Mouse (Mus musculus) spleen, adult 12 weeks (tissue): Measurements from ENCODE around the gene Nmi.
"Not testable (repeated sequence)": the region's sequence is repeated elsewhere in the genome, so short reads cannot be mapped to it uniquely, and the experiment has no call there.

Experiments
- DNase-seq: peaks from one replicate; pipeline ENCODE4 v3.0.0; 2022; ENCODE audit warnings: low spot score

The Nmi gene

DNA sequence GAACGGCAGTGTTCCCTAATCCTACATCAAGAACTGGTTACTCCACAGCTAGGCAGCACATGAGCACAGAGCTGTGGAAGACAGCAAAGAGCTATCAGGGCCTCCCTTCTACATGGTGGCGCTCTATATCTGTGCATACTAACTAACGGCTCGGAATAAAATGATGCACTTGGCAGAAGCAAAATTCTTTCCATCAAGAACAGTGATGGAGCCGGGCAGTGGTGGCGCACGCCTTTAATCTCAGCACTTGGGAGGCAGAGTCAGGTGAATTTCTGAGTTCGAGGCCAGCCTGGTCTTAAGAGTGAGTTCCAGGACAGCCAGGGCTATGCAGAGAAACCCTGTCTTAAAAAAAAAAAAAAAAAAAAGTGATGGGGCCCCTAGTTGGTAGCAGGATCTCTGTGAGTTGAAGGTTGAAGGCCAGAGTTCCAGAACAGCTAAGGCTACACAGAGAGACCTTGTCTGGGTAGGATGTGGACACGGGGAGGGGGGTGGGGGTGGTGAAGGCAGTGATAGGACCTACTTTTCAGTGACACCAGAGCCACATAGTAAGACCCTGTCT, at the start of gene Nmi:
Gene Nmi (minus strand): TSS at position 85 of the 559 bp plus-strand sequence.
- no peak for DNase-seq

DNA sequence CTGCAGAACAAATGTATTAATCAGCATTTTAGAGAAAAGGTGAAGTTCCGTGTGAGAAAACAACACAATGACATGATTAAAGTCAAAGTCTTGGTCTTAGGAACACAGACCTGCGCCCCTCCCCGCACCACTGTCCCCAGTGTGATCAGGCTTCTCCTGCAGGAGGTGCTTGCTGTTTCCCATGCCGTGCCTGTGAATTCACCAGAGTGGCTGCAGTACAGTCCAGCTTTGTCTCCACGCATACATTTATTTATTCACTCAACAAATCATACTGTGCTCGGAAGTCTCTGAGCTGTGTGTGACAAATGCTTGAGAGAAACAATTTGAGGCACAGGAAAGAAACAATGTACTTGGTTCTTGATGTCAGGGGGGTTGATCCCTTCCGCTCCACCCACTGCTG, 43.1 kb upstream of the Nmi start:
- no peak for DNase-seq

DNA sequence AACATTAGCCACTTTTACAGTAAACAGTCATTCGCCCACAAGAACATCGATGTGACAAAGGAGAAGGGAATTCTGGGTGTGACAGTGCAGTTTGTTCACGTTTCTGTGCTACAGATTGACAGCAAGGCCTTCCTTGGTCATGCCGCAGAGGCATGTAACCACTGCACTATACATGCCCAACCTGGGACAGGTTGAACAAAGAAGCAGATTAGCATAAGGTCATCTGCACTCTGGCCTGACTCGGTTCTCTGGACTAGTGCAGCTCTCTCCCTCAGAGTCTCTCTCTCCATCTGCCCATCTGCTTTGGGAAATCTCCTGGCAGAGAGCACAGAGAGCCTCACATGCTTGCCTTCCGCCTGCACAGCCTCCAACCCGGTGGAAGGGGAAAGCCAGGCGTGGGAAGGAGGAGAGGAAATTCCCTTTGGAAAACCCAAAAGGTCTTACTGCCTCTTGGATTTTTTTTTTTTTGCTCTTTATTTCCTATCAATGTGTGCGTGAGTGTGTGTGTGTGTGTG, 40.1 kb upstream of the Nmi start:
- no peak for DNase-seq

DNA sequence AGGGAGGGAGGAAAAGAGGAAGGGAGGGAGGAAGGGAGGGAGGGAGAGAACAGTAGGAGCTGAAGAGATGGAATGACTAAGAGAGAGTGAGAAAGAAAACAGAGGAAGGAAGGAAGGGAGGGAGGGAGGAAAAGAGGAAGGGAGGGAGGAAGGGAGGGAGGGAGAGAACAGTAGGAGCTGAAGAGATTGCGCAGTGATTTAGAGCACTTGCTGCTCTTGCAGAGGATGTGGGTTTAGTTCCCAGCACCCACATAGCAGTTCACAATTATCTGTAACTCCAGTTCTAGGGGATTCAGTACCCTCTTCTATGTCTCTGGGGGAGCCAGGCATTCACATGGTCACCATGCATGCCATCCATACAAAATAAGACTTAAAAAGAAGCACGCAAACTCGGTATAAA, 38.5 kb upstream of the Nmi start:
- not testable (repeated sequence) for DNase-seq

DNA sequence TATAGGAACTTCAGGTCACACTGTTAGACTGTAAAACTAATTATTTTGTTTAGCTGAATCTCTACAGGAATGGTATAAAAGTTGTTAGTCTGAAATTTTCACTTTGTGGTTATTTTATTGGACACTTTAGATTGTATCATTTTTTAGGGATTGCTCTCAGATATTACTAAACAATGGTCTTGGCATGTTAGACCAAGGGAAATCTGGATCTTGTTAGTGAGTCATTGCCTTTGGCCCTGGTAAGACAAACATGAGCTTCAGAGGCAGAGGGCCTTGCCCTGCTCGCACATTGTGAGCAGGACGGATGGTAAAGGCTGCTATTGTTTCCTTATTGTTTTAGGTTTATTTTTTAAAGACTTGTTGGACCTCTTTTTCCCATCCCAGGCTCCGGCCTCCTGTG, 33.1 kb upstream of the Nmi start:
- DNase-seq: no peak

DNA sequence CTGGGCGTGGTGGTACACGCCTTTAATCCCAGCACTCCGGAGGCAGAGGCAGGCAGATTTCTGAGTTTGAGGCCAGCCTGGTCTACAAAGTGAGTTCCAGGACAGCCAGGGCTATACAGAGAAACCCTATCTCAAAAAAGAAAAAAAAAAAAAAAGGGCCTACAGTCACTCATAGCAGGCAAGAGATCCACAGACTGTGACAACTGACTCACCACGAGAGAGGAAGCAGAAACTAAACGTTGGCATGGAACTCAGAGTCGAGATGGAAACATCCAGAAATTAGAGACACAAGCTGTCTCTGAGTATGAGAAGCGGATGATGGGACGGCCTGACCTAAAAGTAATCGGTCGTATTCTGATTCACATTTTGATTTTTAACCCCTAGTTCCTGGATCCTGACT, 29.0 kb upstream of the Nmi start:
- not testable (repeated sequence) for DNase-seq

DNA sequence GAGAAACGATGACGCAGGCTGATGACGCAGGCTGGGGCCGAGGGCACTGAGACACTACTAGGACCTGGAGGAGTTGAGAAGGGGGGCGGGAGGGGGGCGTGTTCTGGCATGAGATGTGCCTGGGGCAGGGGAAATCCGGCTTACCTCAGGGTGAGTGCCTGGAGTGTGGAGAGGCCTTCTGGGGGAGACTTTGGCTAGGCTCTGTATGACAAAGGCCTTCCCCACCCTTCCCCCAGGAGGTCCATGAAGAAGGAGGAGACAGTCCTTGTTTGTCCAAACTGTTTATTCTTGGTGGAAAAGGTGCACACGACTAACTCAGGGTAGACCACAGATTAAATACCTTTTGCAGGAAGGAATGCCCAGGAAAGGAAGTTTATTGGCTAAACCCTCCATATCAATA, 28.2 kb upstream of the Nmi start:
- DNase-seq: no peak

DNA sequence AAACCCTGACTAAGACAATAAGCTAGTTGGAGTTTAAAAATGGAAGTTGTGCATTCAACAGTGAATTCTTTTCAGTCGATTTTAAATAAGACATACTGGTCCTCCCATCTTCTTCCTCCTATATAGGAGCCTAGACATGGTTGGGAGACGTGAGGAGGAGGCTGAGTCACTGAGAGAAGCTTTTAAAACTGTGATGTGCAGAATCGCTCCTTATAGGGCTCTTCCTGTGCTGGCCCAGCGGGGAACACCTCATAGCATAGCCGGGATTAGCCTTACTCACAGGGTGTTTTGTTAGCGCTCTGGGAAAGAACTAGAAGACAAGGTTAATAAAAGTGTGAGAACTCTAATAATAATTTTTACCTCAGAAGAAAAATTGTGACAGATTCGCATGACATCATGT, 26.7 kb upstream of the Nmi start:
- no peak for DNase-seq

DNA sequence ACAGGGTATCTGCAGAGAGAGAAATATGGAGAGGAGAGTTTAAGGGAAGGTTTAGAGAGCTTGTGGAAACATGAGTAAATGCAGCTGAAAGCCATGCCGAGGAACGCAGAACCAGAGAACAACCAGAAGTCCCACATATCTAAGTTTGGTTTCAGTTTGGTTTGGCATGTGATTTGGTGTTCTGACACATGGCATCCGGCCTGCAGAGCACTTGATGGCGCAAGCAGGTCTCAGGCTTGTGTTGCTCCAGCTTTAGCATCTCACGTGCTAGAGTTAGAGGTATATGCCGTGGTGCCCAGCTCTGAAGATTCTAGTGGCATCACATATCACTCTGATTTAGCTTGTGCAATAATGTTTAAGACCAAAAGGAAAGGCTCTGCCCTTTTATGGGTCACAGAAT, 18.2 kb upstream of the Nmi start:
- no peak for DNase-seq

DNA sequence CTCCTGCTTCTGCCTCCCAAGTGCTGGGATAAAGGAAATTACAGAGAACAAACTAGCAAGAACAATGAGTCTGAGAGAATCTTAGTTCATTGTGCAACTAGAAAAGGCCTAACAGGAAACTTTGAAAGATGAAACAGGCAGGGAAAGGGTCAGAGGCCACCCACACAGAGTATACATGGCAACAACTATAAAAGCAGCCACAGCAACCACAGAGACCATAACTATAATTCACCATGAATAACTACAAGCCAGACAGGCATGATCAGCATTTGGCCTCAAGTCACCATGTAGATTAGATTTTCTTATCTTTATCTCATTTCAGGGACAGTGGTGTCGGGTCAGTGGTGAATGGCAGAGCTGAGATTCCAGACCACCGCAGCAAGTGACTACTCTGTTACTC, 16.3 kb upstream of the Nmi start:
- no peak for DNase-seq

DNA sequence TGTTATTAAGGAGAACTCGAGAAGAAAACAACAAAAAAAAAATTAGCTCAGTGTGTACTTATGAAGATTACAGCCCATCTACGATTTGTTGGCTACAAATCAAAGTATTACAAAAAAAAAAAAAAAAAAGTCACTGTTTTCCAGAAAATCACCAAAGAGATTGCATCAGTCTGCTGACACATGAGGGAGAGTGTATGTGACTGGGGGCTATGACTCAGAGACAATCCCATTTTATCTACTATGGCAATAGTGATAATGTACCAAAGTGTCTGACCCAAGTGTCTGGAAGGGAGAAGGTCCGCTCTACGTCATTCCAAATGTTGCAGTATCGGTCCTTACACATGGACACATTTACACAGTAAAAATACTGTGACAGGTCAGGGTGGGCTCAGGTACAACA, 13.4 kb upstream of the Nmi start:
- no peak for DNase-seq

DNA sequence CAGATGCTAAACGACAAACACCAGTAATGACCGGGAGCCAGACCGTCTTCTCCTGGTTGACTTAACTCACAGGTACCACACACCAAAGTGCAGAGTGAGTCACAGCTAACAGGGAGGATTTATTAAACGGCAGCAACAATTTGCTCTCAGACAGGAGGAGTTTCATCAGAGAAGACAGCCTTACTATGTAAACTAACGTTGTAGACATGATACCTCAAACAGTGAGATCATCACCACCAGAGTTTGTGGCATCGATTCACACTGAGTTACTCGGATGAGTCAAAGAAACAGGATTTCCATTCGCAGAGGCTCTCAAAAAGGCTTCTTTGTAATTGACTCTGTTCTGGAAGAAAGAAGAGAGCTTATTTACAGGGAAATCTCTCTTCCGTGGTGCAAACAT, 12.9 kb upstream of the Nmi start:
- no peak for DNase-seq

DNA sequence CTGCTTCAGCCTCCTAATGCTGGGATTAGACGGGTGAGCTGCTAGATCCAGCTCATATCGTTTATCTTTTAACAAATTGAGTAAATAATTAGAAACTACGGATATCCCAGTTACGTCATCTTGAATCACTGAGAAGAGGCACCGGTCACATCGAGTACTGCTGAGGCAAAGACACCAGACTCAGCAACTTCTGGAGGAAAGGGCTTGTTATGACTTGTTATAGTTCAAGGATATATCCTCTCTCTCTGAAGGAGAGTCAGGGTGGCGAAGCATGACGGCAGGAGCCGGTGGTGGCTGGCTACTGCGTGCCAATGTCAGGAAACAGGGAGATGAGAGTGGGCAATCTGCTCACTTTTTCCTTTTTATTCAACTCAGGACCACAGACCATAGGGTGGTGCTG, 11.9 kb upstream of the Nmi start:
- DNase-seq: no peak

DNA sequence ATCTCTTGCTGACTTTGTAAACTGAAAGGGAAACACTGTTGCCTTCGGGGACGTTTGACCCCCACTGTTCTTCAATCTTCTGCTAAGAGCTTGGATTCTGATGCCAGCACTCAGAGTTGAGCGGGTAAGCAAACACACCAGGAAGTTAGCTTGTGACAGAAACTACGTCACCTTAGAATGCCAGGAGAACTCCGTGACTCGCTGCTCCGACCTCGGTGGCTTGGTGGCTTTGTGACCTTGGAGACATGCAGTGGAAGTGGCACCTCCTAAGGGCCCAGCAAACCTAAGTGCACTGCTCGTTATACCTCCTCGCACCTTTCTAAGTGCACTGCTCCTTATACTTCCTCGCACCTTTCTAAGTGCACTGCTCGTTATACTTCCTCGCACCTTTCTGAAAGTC, 9.0 kb upstream of the Nmi start:
- no peak for DNase-seq

DNA sequence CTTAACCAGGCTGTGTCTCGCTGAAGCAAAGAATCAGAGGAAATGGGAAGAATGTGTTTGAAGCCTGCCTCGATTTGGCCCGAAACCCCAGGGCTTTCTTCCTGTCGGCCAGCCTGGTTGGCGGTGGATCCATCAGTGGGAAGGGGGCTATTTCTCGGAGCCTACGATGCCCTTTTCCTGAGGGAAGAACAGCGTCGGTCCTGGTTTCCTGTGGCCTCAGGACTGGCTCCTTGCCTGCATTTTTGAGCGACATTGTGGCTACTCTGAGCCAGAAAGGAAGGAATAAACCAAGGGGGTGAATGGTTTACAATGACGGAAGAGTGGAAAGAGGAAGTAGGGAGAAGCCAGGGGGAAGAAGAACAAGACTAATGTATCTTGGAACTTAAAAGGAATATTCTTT, 8.3 kb upstream of the Nmi start:
- DNase-seq: no peak

DNA sequence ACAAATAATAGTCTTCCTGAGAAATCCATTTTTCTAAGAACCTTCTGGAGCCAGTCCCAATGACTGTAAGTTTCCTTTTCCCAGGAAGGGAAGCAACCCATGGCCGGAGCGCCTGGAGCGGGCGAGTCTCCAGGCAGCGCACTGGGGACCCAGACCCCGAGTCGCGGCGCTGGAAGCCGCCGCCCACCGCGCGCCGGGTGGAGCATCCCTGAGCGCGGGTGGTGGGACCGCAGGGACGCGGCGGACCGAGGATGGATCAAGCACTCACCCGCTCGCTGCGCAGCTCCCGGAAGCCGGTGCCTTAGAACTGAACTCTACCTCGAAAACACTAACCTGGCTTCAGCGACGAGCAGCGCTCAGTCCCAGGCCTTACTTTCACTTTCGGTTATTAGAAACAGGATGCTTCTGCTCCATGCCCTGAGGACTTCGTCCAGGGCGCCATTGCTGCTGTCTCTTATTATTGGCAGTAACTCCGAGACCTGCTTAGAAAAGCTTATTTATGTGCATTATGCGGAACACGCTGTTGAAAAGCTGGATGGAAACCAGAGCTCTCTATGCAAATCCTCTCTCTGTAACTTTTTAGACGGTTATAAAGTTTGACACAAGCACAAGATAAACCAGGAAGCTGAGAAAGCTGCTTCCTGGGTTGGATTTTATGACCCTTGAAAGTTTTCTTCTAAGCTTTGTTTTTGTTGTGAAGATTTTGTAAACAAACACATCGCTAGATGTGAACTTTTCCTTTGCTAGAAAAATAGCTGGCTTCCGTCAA, 469 bp downstream of the Nmi start:
- no peak for DNase-seq

DNA sequence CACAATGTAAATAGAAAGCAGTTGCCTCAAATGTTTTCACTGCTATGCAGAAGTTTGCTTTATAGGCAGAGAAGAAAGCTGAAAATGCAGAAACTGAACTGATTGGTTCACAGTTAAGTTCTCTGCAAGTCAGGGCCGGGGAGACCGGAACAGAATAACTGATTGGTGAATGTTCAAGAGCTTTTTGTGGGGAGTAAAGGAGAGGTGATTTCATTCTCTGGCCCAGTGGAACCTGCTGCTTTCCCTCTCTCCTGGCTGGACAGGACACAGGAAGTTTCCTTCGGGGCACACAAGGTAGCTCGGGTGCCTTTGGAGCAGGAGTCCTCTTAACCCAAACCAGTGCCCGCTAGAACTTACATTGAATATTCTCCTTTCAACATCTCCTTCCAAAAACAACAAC, 1.2 kb downstream of the Nmi start:
- no peak for DNase-seq

DNA sequence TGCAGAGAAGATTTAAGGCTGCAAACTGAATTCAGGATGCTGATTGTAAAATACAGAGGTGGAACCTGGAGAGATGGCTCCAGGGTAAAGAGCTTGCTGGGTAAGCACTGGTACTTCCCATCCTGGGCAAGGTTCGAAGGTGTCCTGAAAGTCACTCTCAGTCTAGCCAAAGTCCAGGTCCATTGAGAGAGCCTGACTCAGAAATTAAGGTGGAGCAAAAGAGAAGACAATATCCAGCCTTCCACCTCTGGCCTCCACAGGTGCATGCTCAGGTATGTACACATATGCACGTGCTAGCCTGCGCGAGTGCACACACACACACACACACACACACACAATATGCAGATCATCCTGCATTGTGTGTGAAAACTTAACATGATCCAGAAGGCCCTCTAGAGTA, 2.4 kb downstream of the Nmi start:
- no peak for DNase-seq

DNA sequence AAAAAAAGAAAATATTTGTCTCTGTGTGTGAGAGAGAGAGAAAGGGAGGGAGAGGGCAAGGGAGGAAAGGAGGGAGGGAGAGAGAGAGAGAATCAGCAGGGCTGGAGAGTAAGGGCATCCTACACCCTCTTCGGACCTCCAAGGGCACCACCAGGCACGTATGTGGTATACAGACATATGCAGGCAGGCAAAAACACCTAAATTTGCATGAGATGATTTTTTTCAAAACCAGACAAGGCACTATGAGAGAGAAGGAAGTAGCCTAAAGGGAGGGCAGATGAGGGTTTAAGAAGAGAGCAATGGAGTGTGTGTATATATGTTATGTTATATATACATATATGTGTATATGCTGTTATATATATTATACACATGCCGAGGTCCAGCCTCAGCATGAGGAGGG, 6.0 kb downstream of the Nmi start:
- DNase-seq: no peak

DNA sequence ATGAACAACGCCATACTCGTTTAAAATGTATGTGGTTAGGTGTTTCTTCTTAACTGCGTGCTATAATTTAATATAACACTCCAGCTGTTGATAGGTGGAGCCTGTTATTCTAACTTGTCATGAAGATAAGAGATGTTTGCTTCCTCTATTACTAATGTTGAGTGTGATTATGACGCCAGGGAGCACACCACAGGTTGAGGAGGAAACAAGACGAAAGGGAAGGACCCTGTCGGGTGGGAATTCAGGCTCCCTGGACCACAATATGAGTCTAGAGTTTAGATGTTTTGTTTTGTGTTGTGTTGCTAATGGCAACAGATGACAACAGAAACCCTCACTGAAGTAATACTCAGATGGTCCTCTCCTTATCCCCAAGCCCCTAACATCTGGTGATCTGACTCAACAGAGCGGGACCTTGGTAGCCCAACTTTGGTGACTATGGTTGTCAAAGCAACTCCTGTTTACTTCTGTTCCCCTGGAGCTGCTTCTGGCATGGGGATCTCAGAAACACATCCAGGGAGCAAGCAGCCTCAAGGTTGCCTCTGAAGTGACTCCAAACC, 19.6 kb downstream of the Nmi start:
- no peak for DNase-seq

DNA sequence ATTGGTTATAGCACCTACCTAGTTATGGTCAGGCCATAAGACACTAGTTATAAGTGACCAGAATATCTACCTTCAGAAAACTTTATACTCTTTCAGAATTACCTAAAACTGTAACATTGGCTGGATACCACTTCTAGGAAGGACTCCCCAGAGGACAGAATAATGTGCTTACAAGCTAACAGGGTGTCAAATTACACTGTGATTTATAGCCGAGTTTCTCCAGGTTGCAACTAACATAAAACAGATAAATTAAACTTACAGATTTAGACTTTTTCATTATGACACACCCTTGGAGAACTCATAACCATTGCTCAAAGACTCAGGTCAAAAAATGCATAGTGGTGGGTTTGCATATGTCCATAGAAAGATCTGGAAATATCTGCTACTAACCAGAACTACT, 22.4 kb downstream of the Nmi start:
- no peak for DNase-seq

DNA sequence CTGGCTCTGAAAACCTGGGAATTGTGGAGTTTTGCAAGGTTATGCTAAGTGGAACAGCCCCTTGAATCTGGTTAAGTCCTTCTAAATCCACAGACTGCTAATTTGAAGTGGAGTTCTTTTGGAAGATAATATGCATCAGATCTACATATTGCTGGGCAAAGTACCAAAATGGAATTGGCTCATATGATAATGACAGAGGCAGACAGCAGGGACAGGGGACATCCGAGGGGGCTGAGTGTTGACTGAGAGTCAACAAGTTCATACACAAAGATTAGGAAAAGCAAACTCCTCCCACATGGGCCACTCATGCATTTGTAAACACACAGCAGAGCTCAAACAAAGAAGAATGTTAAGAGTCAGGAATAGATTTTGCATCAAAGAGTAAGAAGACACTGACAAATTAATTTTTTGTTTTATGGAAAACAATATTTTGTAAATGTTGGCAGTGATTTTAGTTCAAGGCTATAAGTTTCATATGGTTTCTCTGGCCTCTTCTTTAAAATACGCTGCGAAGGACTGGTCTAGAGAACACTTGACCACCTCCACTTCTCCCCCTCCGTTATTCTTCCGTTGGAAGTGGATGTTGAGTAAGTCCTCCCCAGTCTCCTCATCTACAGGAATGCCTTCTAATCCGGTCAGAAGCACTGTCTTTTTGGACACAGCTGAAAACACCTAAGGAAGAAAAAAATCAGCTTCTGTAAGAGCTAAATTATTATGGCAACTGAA, 25.0 kb downstream of the Nmi start:
- DNase-seq: no peak

DNA sequence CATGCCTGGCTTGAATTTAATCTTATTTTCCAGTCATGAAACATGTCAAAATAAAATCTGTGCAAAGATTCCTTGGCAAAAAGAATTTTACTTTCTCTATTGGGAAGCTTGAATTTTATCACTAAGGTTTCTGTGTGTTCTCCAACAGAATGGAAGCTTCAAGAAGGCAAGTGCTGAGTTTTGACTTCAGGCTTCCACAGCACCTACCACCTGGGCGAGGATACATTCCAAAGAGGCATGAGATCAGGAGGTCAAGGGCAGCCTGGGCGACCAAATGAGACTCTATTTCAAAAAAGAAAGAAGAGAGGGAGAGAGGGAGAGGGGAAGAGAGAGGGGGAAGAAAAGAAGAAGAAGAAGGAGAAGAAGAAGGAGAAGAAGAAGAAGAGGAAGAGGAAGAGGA, 27.5 kb downstream of the Nmi start:
- DNase-seq: no peak
